In the genomic region with DNA sequence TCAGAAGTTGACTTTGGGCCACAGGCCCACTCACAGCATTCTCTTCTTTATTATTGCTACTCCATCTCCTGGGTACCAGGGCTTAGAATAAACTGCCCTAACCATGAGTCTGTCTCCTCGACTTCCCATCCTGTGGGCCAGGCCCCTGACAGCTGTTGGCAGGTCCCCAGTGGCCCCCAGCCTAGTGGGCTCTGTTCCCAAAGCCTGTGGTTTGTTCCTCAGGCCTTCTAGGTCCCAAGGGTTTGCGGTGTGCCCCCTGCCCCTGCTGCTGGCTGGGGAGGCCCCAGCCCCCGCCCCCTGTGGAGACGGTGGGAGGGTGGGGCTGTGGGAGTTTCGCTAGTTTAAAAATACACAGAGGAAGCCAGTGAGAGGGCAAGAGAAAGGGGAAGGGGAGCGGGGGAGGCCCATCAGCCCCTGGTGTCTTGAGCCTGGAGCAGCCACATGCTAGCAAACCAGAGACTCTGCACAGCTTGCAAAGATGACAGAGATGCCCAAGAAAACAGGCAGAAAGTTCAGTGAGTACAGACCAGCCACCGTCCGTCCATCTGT, we compare ENCODE assay signal across 8 mouse cellular contexts. TPM values are rescaled to one million over a fixed set of nuclear protein-coding genes. Genes with fewer than 3 reads are reported as not detected.
A peak's percentile ranks its signal among the peaks of the same experiment; 100 is the strongest.
DNase-seq lines count a peak whose midpoint lies in the region; ATAC-seq lines count a peak whose summit lies in the region.

Gene Sh2d3c (plus strand): TSS at position 375 of the 549 bp plus-strand sequence.

- 0 out of 2 replicates have a peak within 1 kb of the TSS, but pooled peaks have one; percentile 26 for H3K9ac ChIP-seq in neural tube, embryonic 11.5 days (ENCODE audit: low read length)
- H3K9ac ChIP-seq in forebrain, embryonic 12.5 days: no peak within 1 kb of the TSS
- no peak within 1 kb of the TSS for H3K9ac ChIP-seq in hindbrain, embryonic 15.5 days
- peak within 1 kb of the TSS; percentile 37; the same call in 1 of the 2 replicates for H3K9ac ChIP-seq in limb, embryonic 12.5 days (replicated peaks)
- H3K9ac ChIP-seq in midbrain, embryonic 16.5 days (ENCODE audit: low read depth, low read length): no peak within 1 kb of the TSS

- 62% methylated on average over 8 of the region's 8 CpGs for WGBS in neural tube, embryonic 11.5 days
- WGBS in forebrain, embryonic 12.5 days: 58% methylated on average over 8 of the region's 8 CpGs
- WGBS in hindbrain, embryonic 15.5 days: 38% methylated on average over 8 of the region's 8 CpGs
- WGBS in limb, embryonic 12.5 days: 56% methylated on average over 8 of the region's 8 CpGs
- 58% methylated on average over 8 of the region's 8 CpGs for WGBS in midbrain, embryonic 16.5 days

- no peak within 1 kb of the TSS for H3K27ac ChIP-seq in neural tube, embryonic 11.5 days (ENCODE audit: low read depth, low read length)
- H3K27ac ChIP-seq in forebrain, embryonic 12.5 days: no peak within 1 kb of the TSS
- H3K27ac ChIP-seq in hindbrain, embryonic 15.5 days (replicated peaks): no peak within 1 kb of the TSS
- H3K27ac ChIP-seq in limb, embryonic 12.5 days: peak within 1 kb of the TSS; percentile 67
- H3K27ac ChIP-seq in midbrain, embryonic 16.5 days (ENCODE audit: low read length): no peak within 1 kb of the TSS

- H3K4me1 ChIP-seq in neural tube, embryonic 11.5 days (ENCODE audit: control insufficient read depth, insufficient read depth, low read length): peaks cover 4% of the 10 kb centered on the region
- peaks cover 15% of the 10 kb centered on the region for H3K4me1 ChIP-seq in forebrain, embryonic 12.5 days
- 0 out of 2 replicates have a peak, but pooled peaks cover 5% of the 10 kb centered on the region for H3K4me1 ChIP-seq in hindbrain, embryonic 15.5 days (replicated peaks)
- H3K4me1 ChIP-seq in limb, embryonic 12.5 days (replicated peaks): peaks cover 8% of the 10 kb centered on the region
- no peaks in the 10 kb centered on the region for H3K4me1 ChIP-seq in midbrain, embryonic 16.5 days (ENCODE audit: control insufficient read depth, insufficient read depth, low read length)

- H3K36me3 ChIP-seq in neural tube, embryonic 11.5 days (ENCODE audit: control insufficient read depth, insufficient read depth, low read length): no peaks in the 10 kb centered on the region
- no peaks in the 10 kb centered on the region for H3K36me3 ChIP-seq in forebrain, embryonic 12.5 days (replicated peaks)
- no peaks in the 10 kb centered on the region for H3K36me3 ChIP-seq in hindbrain, embryonic 15.5 days
- no peaks in the 10 kb centered on the region for H3K36me3 ChIP-seq in limb, embryonic 12.5 days
- no peaks in the 10 kb centered on the region for H3K36me3 ChIP-seq in midbrain, embryonic 16.5 days (ENCODE audit: control insufficient read depth, insufficient read depth, low read length)

- H3K4me3 ChIP-seq in neural tube, embryonic 11.5 days (ENCODE audit: low read depth, low read length): no peak within 1 kb of the TSS
- no peak within 1 kb of the TSS for H3K4me3 ChIP-seq in forebrain, embryonic 12.5 days (replicated peaks)
- no peak within 1 kb of the TSS for H3K4me3 ChIP-seq in hindbrain, embryonic 15.5 days
- H3K4me3 ChIP-seq in limb, embryonic 12.5 days (replicated peaks): peak within 1 kb of the TSS; percentile 12; the same call in 1 of the 2 replicates
- H3K4me3 ChIP-seq in midbrain, embryonic 16.5 days (ENCODE audit: low read depth, low read length): no peak within 1 kb of the TSS

- no peak for DNase-seq in neural tube, embryonic 11.5 days (ENCODE audit: low spot score)
- no peak for DNase-seq in neural tube, embryonic 10.5 days (ENCODE audit: extremely low spot score, low spot score)
- DNase-seq in urinary bladder, adult 2 months (ENCODE audit: low spot score): no peak
- no peak for DNase-seq in cerebellum, adult 11-12 months

- no peaks in the 10 kb centered on the region for H3K9me3 ChIP-seq in neural tube, embryonic 11.5 days (ENCODE audit: control insufficient read depth, low read length)
- H3K9me3 ChIP-seq in forebrain, embryonic 12.5 days: no peaks in the 10 kb centered on the region
- no peaks in the 10 kb centered on the region for H3K9me3 ChIP-seq in hindbrain, embryonic 15.5 days
- H3K9me3 ChIP-seq in limb, embryonic 12.5 days: no peaks in the 10 kb centered on the region
- no peaks in the 10 kb centered on the region for H3K9me3 ChIP-seq in midbrain, embryonic 16.5 days (replicated peaks; ENCODE audit: control insufficient read depth, low read length, poor library complexity, severe bottlenecking)

- H3K4me2 ChIP-seq in neural tube, embryonic 11.5 days (ENCODE audit: low read depth): no peak within 1 kb of the TSS
- no peak within 1 kb of the TSS for H3K4me2 ChIP-seq in forebrain, embryonic 12.5 days
- H3K4me2 ChIP-seq in hindbrain, embryonic 15.5 days: no peak within 1 kb of the TSS
- H3K4me2 ChIP-seq in limb, embryonic 12.5 days: peak within 1 kb of the TSS; percentile 31
- no peak within 1 kb of the TSS for H3K4me2 ChIP-seq in midbrain, embryonic 16.5 days (ENCODE audit: low read length)

- no peak for ATAC-seq in neural tube, embryonic 11.5 days (ENCODE audit: insufficient read depth, low FRiP score, low TSS enrichment)
- no peak for ATAC-seq in forebrain, embryonic 12.5 days (ENCODE audit: low FRiP score)
- ATAC-seq in hindbrain, embryonic 15.5 days (ENCODE audit: low FRiP score, low read depth): peak; percentile 13; the same call in 1 of the 2 replicates
- ATAC-seq in limb, embryonic 12.5 days (ENCODE audit: insufficient number of reproducible peaks, insufficient read depth, low FRiP score, low TSS enrichment, low read depth): no peak
- ATAC-seq in midbrain, embryonic 16.5 days: no peak

- H3K27me3 ChIP-seq in neural tube, embryonic 11.5 days (ENCODE audit: control insufficient read depth, insufficient read depth, low read length): no peaks in the 10 kb centered on the region
- H3K27me3 ChIP-seq in forebrain, embryonic 12.5 days: no peaks in the 10 kb centered on the region
- H3K27me3 ChIP-seq in hindbrain, embryonic 15.5 days: no peaks in the 10 kb centered on the region
- H3K27me3 ChIP-seq in limb, embryonic 12.5 days: no peaks in the 10 kb centered on the region
- H3K27me3 ChIP-seq in midbrain, embryonic 16.5 days (ENCODE audit: control insufficient read depth, insufficient read depth, low read depth, low read length): no peaks in the 10 kb centered on the region

RNA-seq across cellular contexts. Expression of gene Sh2d3c, which starts in this region (rescaled TPM):
- polyA plus RNA-seq in neural tube, embryonic 11.5 days (2014; fragmentation: Nextera tagmentation; extraction: Ambion mirVana): 30.6 TPM in 2 replicates
- 30.1 and 35.1 TPM in 2 replicates for polyA plus RNA-seq in forebrain, embryonic 12.5 days (2016; fragmentation: Nextera tagmentation; extraction: Ambion mirVana)
- 50.1 and 53.3 TPM in 2 replicates for polyA plus RNA-seq in hindbrain, embryonic 15.5 days (2015; fragmentation: Nextera tagmentation; extraction: Ambion mirVana)
- polyA plus RNA-seq in limb, embryonic 12.5 days (2016; fragmentation: Nextera tagmentation; extraction: Ambion mirVana): 17.0 and 17.1 TPM in 2 replicates
- 51.1 and 59.3 TPM in 2 replicates for polyA plus RNA-seq in midbrain, embryonic 16.5 days (2015; fragmentation: Nextera tagmentation; extraction: Ambion mirVana)
- 9.9 and 10.3 TPM in 2 replicates for polyA plus RNA-seq in urinary bladder, adult 2 months (2012; rRNA removed)

Comparison
In these comparisons a context has a peak if more than half of its experiments do, and no peak if none do; other contexts are left out.
1. H3K9ac ChIP-seq: peak in neural tube, embryonic 11.5 days (single experiment) and limb, embryonic 12.5 days (single experiment); none in forebrain, embryonic 12.5 days (single experiment), hindbrain, embryonic 15.5 days (single experiment) and midbrain, embryonic 16.5 days (single experiment).